Mouse (Mus musculus): ENCODE data around the gene Cand2. TPM values are rescaled to one million over a fixed set of nuclear protein-coding genes. Genes with fewer than 3 reads are reported as not detected.

The Cand2 gene
- polyA plus RNA-seq, 1 experiment, result 3.0 TPM

DNA sequence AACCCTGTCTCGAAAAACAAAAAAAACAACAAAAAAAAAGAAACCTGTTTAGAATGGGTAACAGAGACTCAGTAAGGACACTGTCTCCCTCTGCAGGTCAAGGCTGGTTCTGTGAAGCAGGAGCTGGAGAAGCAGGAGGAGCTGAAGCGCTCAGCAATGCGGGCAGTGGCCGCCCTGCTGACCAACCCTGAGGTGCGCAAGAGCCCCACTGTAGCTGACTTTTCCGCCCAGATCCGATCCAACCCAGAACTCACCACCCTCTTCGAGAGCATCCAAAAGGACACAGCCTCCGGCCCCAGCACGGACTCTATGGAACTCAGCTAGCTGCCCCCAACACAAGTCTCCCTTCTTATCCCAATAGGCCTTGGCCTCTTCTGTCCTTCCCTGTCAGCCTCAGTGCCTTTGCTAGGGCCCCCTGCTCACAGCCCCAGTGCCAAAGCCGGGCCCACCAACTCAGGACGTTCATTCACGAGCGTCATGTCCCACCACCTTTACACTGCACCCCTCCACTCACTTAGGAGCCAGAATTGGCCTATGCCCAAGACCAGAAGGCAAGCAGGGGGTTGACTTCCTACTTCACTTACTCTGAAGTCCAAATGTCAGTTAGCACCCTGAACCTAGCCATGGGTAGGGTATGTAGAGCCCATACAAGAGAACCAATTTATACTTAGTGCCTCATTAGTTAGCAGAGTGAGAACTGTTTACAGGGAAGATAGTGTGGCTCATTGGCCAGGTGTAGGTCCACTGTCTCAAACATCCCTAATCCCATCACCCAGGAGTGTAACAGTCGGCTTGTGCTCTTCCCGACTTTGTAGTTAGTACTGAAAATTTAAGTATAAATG, 29.4 kb downstream of the Cand2 start:
- Histone ChIP-seq H3K4me3 (ENCODE audit: insufficient read depth, low read length) (no peak overlapping the region), H3K4me1 (ENCODE audit: control insufficient read depth, insufficient read depth, low read length) (peaks cover 4% of the 10 kb centered on the region; the same call in 1 of the 2 replicates), H3K27ac (ENCODE audit: insufficient read depth, low read length) (no peak overlapping the region)
- TF ChIP-seq POLR2A (IDR thresholded peaks at IDR 0.05; ENCODE audit: extremely low read depth, insufficient read depth, low read length), result no peak
- TF ChIP-seq CTCF (IDR thresholded peaks at IDR 0.05; ENCODE audit: extremely low read depth, insufficient read depth, low read length), result peak; percentile 85

DNA sequence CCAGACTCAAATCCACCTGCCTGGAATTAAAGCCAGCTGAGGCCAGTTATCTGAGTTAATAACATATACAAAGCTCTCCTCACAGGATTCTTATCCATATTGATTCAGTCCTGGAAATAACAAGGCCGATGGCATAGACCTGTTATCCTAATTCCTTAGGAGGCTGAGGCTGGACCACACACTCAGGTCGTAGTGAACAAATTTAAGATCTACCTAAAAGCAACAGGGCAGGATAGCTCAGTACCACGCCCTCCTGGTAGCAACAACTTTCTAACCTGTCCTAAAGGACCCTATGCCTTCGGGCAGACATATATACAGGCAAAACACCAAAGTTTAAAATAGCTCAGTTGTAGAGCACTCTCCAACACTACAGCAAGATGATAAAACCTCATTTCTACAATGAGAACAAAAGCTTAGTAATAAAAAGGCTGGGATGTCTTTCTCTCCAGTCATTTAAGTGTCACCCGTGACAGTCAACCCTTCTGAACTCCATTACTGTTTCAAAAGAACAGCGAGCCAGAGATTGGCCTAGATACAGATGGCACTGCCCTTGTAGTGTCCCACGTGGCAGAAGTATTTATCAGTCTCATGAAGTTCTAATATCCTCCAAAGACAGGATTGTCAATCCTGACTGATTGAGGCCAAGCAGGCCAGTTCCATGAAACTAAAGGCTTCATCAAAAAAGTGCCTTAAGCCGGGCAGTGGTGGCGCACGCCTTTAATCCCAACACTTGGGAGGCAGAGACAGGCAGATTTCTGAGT, 30.3 kb downstream of the Cand2 start:
- H3K4me3 ChIP-seq (ENCODE audit: insufficient read depth, low read length), result no peak overlapping the region

GRCm38 (mm10) chr6:115807464-115808195, 33.3 kb downstream of the Cand2 start:
- TF ChIP-seq CTCF (IDR thresholded peaks at IDR 0.05; ENCODE audit: extremely low read depth, insufficient read depth, low read length) (no peak), POLR2A (IDR thresholded peaks at IDR 0.05; ENCODE audit: extremely low read depth, insufficient read depth, low read length) (no peak)
- Histone ChIP-seq H3K4me3 (ENCODE audit: insufficient read depth, low read length) (peak overlapping the region; percentile 97), H3K27ac (ENCODE audit: insufficient read depth, low read length) (no peak overlapping the region), H3K4me1 (ENCODE audit: control insufficient read depth, insufficient read depth, low read length) (peaks cover 4% of the 10 kb centered on the region; the same call in 1 of the 2 replicates)

More for the DNA sequence above, 30.3 kb downstream of the Cand2 start:
- Histone ChIP-seq H3K27ac (ENCODE audit: insufficient read depth, low read length) (no peak overlapping the region), H3K4me1 (ENCODE audit: control insufficient read depth, insufficient read depth, low read length) (peaks cover 4% of the 10 kb centered on the region; the same call in 1 of the 2 replicates)
- TF ChIP-seq POLR2A (IDR thresholded peaks at IDR 0.05; ENCODE audit: extremely low read depth, insufficient read depth, low read length) (no peak), CTCF (IDR thresholded peaks at IDR 0.05; ENCODE audit: extremely low read depth, insufficient read depth, low read length) (no peak)

DNA sequence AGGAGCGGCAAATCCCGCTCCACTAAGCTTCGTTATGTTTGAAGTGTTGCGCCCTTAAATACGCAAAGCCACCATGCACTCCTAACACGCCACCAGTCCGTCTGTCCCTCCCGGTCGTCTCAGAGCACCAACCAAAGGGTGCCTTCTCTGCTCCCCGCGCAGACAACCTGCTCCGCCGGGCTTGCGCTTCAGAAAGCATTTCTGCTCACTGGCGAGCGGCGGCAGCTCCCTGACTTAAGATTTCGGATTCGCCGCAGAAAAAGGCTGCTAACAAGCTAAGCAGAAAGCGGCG, 33.8 kb downstream of the Cand2 start:
- Histone ChIP-seq H3K4me3 (ENCODE audit: insufficient read depth, low read length) (peak overlapping the region; percentile 97), H3K4me1 (ENCODE audit: control insufficient read depth, insufficient read depth, low read length) (peaks cover 4% of the 10 kb centered on the region; the same call in 1 of the 2 replicates), H3K27ac (ENCODE audit: insufficient read depth, low read length) (peak overlapping the region; percentile 62; the same call in 1 of the 2 replicates)
- TF ChIP-seq POLR2A (IDR thresholded peaks at IDR 0.05; ENCODE audit: extremely low read depth, insufficient read depth, low read length) (0 out of 2 replicates have a peak, but pooled peaks have one; percentile 9), CTCF (IDR thresholded peaks at IDR 0.05; ENCODE audit: extremely low read depth, insufficient read depth, low read length) (no peak)

DNA sequence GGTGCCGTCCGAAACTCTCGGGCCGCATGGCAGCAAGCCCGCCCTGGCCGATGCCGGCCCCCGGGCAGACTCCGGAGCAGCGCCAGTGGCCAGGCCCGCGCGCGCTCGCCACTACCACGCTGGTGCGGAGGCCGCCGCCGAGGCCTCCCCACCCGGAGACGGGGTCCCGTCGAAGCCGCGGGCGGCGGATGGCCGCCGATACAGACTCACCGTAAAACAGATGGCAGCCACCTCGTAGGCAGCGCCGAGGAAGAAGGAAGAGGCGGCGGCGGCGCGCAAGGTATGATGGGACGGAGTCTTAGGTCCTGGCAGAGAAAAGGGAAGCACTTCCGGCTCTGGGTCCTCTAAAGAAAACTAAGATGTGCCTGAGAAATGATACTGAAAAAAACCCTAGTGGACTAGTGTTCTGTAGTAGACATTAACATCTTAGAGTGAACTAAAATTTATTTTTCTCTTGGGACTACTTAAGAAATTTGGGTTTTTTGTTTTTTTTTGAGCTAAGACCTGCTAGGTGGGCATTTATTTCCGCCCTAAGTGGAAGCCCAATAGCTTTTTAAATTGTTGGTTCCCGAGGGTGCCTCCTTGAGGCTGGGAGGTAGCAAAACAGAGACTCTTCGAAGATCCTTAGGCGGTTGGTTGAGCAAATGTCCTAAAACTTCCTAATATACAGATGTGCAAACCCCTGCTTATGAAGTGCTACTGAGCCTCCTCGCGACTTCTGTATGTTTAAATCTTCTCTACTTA, 34.3 kb downstream of the Cand2 start, which contains the start of gene Rpl32:
Gene Rpl32, minus strand, starts transcription at position 260 of the 744 bp plus-strand sequence.
- Histone ChIP-seq H3K4me1 (ENCODE audit: control insufficient read depth, insufficient read depth, low read length) (peaks cover 4% of the 10 kb centered on the region; the same call in 1 of the 2 replicates), H3K4me3 (ENCODE audit: insufficient read depth, low read length) (peak within 1 kb of the TSS; percentile 97), H3K27ac (ENCODE audit: insufficient read depth, low read length) (peak within 1 kb of the TSS; percentile 62)
- TF ChIP-seq POLR2A (IDR thresholded peaks at IDR 0.05; ENCODE audit: extremely low read depth, insufficient read depth, low read length) (peak; percentile 79), CTCF (IDR thresholded peaks at IDR 0.05; ENCODE audit: extremely low read depth, insufficient read depth, low read length) (peak; percentile 47)

GRCm38 (mm10) chr6:115811606-115812005, 37.3 kb downstream of the Cand2 start:
- Histone ChIP-seq H3K4me3 (ENCODE audit: insufficient read depth, low read length) (no peak overlapping the region), H3K4me1 (ENCODE audit: control insufficient read depth, insufficient read depth, low read length) (peaks cover 3% of the 10 kb centered on the region; the same call in 1 of the 2 replicates), H3K27ac (ENCODE audit: insufficient read depth, low read length) (no peak overlapping the region)
- TF ChIP-seq CTCF (IDR thresholded peaks at IDR 0.05; ENCODE audit: extremely low read depth, insufficient read depth, low read length) (no peak), POLR2A (IDR thresholded peaks at IDR 0.05; ENCODE audit: extremely low read depth, insufficient read depth, low read length) (no peak)

GRCm38 (mm10) chr6:115814104-115814503, 39.8 kb downstream of the Cand2 start:
- TF ChIP-seq CTCF (IDR thresholded peaks at IDR 0.05; ENCODE audit: extremely low read depth, insufficient read depth, low read length) (peak; percentile 69), POLR2A (IDR thresholded peaks at IDR 0.05; ENCODE audit: extremely low read depth, insufficient read depth, low read length) (no peak)
- H3K4me3 ChIP-seq (ENCODE audit: insufficient read depth, low read length), result no peak overlapping the region
- H3K27ac ChIP-seq (ENCODE audit: insufficient read depth, low read length), result no peak overlapping the region
- no peaks in the 10 kb centered on the region for H3K4me1 ChIP-seq (ENCODE audit: control insufficient read depth, insufficient read depth, low read length)

GRCm38 (mm10) chr6:115815041-115815440, 40.7 kb downstream of the Cand2 start:
- no peak overlapping the region for H3K4me3 ChIP-seq (ENCODE audit: insufficient read depth, low read length)
- no peak overlapping the region for H3K27ac ChIP-seq (ENCODE audit: insufficient read depth, low read length)
- no peaks in the 10 kb centered on the region for H3K4me1 ChIP-seq (ENCODE audit: control insufficient read depth, insufficient read depth, low read length)
- no peak for TF ChIP-seq CTCF (IDR thresholded peaks at IDR 0.05; ENCODE audit: extremely low read depth, insufficient read depth, low read length)
- no peak for TF ChIP-seq POLR2A (IDR thresholded peaks at IDR 0.05; ENCODE audit: extremely low read depth, insufficient read depth, low read length)

Measured in cortical plate, adult 2 months (tissue).